Mouse (Mus musculus) heart, embryonic 11.5 days (tissue): Measurements from ENCODE around the gene Eif6. TPM values are rescaled to one million over a fixed set of nuclear protein-coding genes. Genes with fewer than 3 reads are reported as not detected.

Experiments
- ATAC-seq: fragments of 200-750 bp; cut with Nextera tagmentation; replicated peaks from 2 replicates; pipeline ENCODE4 v1.8.0; 2017; ENCODE audit warnings: moderate library complexity; ENCODE audit not compliant: insufficient number of reproducible peaks, low FRiP score, low TSS enrichment
- H3K27ac ChIP-seq: fragments of 300-500 bp; sonication (generic); 2 replicates; pipeline ENCODE4 v1.5.1; 2014; ENCODE audit warnings: mild to moderate bottlenecking, low read depth, low read length
- H3K27me3 ChIP-seq: fragments of 300-500 bp; sonication (generic); 2 replicates; pipeline ENCODE4 v1.6.1; 2014; ENCODE audit warnings: mild to moderate bottlenecking, low read length, mixed read lengths; ENCODE audit not compliant: control insufficient read depth, insufficient read depth
- H3K36me3 ChIP-seq: fragments of 300-500 bp; sonication (generic); 2 replicates; pipeline ENCODE4 v1.6.1; 2014; ENCODE audit warnings: mild to moderate bottlenecking, low read length, moderate library complexity, mixed read lengths; ENCODE audit not compliant: control insufficient read depth, insufficient read depth
- H3K4me1 ChIP-seq: fragments of 300-500 bp; sonication (generic); 2 replicates; pipeline ENCODE4 v1.6.1; 2014; ENCODE audit warnings: low read length; ENCODE audit not compliant: control insufficient read depth, insufficient read depth
- H3K4me2 ChIP-seq: fragments of 300-500 bp; sonication (generic); 2 replicates; pipeline ENCODE4 v1.6.1; 2014; ENCODE audit warnings: mild to moderate bottlenecking, moderate library complexity
- H3K4me3 ChIP-seq: fragments of 300-500 bp; sonication (generic); 2 replicates; pipeline ENCODE4 v1.5.1; 2014; ENCODE audit warnings: low read depth, low read length
- H3K9ac ChIP-seq: fragments of 300-500 bp; sonication (generic); 2 replicates; pipeline ENCODE4 v1.6.1; 2014; ENCODE audit warnings: mild to moderate bottlenecking, low read depth, low read length, moderate library complexity
- H3K9me3 ChIP-seq: fragments of 300-500 bp; sonication (generic); replicated peaks from 2 replicates; pipeline ENCODE4 v1.6.1; 2016; ENCODE audit warnings: low read length; ENCODE audit not compliant: control insufficient read depth
- WGBS: fragments of 180-500 bp; shearing (Covaris S2); extraction: QIAGEN DNeasy Blood & Tissue Kit; methylation state at CpG from one replicate; pipeline ENCODE4 v1.1.7; 2014; ENCODE audit not compliant: insufficient replicate concordance; 5-methylcytosine and 5-hydroxymethylcytosine counted together
- polyA plus RNA-seq: library from polyadenylated mRNA; unstranded; fragments of >200 nt; fragmentation: Nextera tagmentation; extraction: Ambion mirVana; gene quantifications from 2 replicates; pipeline ENCODE4 v1.2.1, GENCODE M21; 2014

Gene Eif6
- polyA plus RNA-seq, 1 experiment from 2014 or later, result 138 TPM

DNA sequence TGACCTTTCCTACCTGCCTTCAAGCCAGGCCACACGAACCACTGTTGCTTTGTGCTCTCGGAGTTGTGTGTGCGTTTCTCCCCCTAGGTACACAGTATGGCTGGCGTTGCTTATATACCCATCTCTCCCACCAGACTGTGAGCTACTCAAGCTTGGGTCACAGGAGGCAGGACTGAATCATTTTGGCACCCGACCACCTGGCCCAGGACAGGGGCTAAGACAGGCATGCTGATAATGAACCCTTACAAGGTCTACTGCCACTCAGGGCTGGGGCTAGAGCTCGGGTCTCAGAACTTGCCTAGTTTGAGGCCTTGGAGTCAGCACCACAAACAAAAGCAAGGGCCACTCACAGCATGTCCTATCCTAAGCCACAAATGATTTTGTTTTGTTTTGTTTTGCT, 34.9 kb upstream of the Eif6 start:
- 84% methylated on average over 6 of the region's 6 CpGs for WGBS

DNA sequence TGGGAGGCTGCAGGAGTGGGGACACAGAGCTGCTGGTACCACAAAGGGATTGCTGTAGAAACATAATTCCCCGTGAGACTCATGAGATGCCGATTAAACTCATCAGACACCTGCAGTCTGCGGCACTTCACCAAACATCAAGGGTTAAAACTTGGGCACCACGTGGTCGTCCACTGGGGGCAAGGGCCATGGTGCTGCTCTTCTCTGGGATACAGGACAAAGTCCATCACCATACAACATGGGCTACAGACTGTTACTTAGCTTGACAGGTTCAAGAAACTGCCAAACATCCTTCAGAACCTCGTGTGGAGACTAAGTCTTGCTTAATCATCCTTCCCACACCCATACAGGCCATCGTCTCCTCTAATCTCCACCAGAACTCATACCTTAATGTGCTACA, 33.4 kb upstream of the Eif6 start:
- ATAC-seq, result no peak
- no peaks in the 10 kb centered on the region for H3K36me3 ChIP-seq

More for the DNA sequence above, 34.9 kb upstream of the Eif6 start:
- no peaks in the 10 kb centered on the region for H3K9me3 ChIP-seq
- H3K9ac ChIP-seq, result no peak overlapping the region
- H3K27ac ChIP-seq, result no peak overlapping the region
- H3K4me3 ChIP-seq, result no peak overlapping the region
- no peaks in the 10 kb centered on the region for H3K4me1 ChIP-seq
- no peaks in the 10 kb centered on the region for H3K36me3 ChIP-seq
- H3K4me2 ChIP-seq, result no peak overlapping the region
- H3K27me3 ChIP-seq, result no peaks in the 10 kb centered on the region
- no peak for ATAC-seq

GRCm38 (mm10) chr2:155852536-155852935, 25.8 kb upstream of the Eif6 start:
- Histone ChIP-seq H3K4me2 (no peak overlapping the region), H3K27ac (no peak overlapping the region), H3K9ac (no peak overlapping the region), H3K4me1 (no peaks in the 10 kb centered on the region), H3K27me3 (no peaks in the 10 kb centered on the region), H3K36me3 (peaks cover 11% of the 10 kb centered on the region), H3K9me3 (no peaks in the 10 kb centered on the region), H3K4me3 (no peak overlapping the region)
- WGBS, result 91% methylated on average over 5 of the region's 5 CpGs
- no peak for ATAC-seq

More for the DNA sequence above, 33.4 kb upstream of the Eif6 start:
- Histone ChIP-seq H3K9me3 (no peaks in the 10 kb centered on the region), H3K27me3 (no peaks in the 10 kb centered on the region), H3K4me3 (no peak overlapping the region), H3K27ac (no peak overlapping the region), H3K9ac (no peak overlapping the region), H3K4me1 (no peaks in the 10 kb centered on the region), H3K4me2 (no peak overlapping the region)
- WGBS, result 83% methylated on average over 7 of the region's 7 CpGs

GRCm38 (mm10) chr2:155850120-155850519, 23.4 kb upstream of the Eif6 start:
- no peak overlapping the region for H3K4me2 ChIP-seq
- H3K36me3 ChIP-seq, result peaks cover 25% of the 10 kb centered on the region
- H3K4me3 ChIP-seq, result no peak overlapping the region
- ATAC-seq, result no peak
- H3K9me3 ChIP-seq, result no peaks in the 10 kb centered on the region
- no peak overlapping the region for H3K27ac ChIP-seq
- no peak overlapping the region for H3K9ac ChIP-seq
- no peaks in the 10 kb centered on the region for H3K27me3 ChIP-seq
- 79% methylated on average over 7 of the region's 7 CpGs for WGBS
- no peaks in the 10 kb centered on the region for H3K4me1 ChIP-seq

DNA sequence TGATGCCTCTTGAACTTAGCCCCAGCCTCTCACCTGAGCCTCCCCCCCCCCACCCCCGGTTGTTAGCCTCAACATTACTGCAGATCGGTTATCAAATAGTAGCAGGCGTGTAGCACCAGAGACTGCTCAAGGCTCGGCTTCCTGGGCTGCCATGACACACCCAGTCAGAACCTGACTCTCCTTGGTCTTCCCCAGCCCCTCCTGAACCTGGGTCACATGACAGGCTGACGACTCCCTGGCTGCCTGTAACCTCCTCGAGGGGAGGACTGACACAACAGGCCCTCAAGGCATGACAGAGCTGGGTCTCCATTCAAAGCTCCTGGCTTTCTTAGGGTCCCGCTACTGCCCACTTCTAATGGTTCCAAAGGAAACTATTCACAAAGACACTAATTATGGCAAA, 22.7 kb upstream of the Eif6 start:
- H3K9me3 ChIP-seq, result no peaks in the 10 kb centered on the region
- WGBS, result 61% methylated on average over 7 of the region's 7 CpGs
- no peak overlapping the region for H3K9ac ChIP-seq
- H3K4me3 ChIP-seq, result no peak overlapping the region
- H3K4me2 ChIP-seq, result no peak overlapping the region
- no peak overlapping the region for H3K27ac ChIP-seq
- H3K27me3 ChIP-seq, result no peaks in the 10 kb centered on the region
- no peak for ATAC-seq
- peaks cover 25% of the 10 kb centered on the region for H3K36me3 ChIP-seq
- H3K4me1 ChIP-seq, result no peaks in the 10 kb centered on the region

DNA sequence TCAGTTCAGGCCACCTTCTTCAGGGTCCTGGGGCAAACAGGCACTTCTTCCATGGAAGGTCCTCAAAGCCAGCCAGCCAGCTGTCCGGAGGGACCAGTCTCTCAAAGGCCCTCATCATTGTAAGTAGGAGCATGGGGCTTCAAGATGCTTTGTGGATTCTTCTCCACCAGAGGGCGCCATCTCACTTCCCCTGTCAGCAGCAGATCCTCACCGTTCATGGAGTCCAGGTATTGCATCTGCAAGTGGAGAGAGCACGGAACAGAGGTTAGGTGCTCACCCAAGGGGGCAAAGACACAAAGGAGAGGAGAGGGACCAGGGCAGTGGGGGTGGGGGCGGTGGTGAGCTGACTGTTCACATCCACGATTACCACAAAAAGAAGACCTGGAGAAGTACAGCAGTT, 21.6 kb upstream of the Eif6 start:
- H3K36me3 ChIP-seq, result peaks cover 25% of the 10 kb centered on the region
- no peak overlapping the region for H3K27ac ChIP-seq
- no peak overlapping the region for H3K4me2 ChIP-seq
- no peak overlapping the region for H3K4me3 ChIP-seq
- H3K9me3 ChIP-seq, result no peaks in the 10 kb centered on the region
- H3K27me3 ChIP-seq, result no peaks in the 10 kb centered on the region
- ATAC-seq, result no peak
- no peak overlapping the region for H3K9ac ChIP-seq
- H3K4me1 ChIP-seq, result no peaks in the 10 kb centered on the region
- WGBS, result 30% methylated on average over 6 of the region's 6 CpGs

DNA sequence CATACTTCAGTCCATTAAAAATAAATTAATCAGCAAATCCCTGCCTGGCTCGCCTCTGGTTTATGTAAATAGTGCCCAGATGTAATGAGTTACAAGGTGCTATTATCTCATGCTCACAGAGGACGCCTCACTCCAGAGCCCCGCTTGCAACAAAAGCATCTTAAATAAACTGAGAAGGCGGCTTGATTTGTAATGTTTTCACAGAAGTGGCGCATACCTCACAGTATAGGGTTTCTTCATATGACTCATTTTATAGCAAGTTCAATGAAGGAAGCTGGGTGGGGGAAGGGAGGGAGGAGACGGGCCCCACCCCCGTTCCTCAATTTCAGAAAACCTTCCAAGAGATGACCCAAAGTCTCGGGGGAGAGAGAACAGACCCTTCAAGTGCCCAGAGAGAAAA, 20.2 kb upstream of the Eif6 start:
- Histone ChIP-seq H3K4me3 (no peak overlapping the region), H3K27me3 (no peaks in the 10 kb centered on the region), H3K4me1 (no peaks in the 10 kb centered on the region), H3K9ac (no peak overlapping the region), H3K4me2 (no peak overlapping the region), H3K27ac (no peak overlapping the region), H3K36me3 (peaks cover 25% of the 10 kb centered on the region), H3K9me3 (no peaks in the 10 kb centered on the region)
- no peak for ATAC-seq
- 78% methylated on average over 8 of the region's 8 CpGs for WGBS

DNA sequence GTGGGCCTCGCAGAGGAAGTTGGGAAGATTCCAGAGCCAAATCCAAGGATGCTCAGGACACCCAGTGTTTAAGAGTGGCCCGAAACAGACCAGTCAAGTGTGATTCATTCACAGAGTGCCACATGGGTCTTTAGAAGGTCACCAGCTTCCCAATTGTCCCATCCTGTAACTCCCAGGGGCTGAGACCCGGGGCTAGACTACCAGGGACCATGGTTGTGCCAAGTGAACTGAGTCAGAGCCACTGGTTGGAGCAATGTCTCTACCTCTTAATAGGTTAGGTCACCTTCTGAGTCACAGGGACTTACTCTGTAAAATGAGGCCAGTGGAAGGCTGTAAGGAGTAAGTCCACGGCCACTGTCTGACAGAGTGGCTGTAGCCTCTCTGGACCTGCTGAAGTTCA, 12.2 kb upstream of the Eif6 start:
- Histone ChIP-seq H3K9me3 (no peaks in the 10 kb centered on the region), H3K27me3 (peaks cover 5% of the 10 kb centered on the region; the same call in 1 of the 2 replicates), H3K4me3 (no peak overlapping the region), H3K4me1 (no peaks in the 10 kb centered on the region), H3K4me2 (no peak overlapping the region), H3K36me3 (no peaks in the 10 kb centered on the region), H3K9ac (no peak overlapping the region), H3K27ac (no peak overlapping the region)
- no peak for ATAC-seq
- 69% methylated on average over 4 of the region's 4 CpGs for WGBS

DNA sequence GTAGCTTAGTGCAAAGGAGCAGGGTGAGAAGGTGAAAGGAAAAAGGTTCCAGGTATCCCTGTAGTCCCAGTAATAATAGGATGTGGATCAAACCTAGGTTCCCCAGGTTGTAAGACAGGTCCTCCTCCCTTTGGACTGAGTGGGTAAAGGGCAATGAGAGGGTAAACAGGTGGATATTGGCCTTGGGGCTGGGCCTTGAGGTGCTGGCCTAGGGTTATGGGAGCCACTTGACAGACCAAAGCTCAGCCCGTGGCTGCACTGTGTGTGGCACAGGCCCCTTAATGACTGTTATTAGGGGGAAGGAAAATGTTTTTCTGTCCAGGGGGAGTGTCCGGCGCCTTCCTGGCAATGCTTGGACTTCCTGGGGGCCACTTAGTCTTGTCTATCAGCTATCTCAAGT, 11.2 kb upstream of the Eif6 start:
- 55% methylated on average over 3 of the region's 3 CpGs for WGBS
- H3K4me3 ChIP-seq, result no peak overlapping the region
- H3K9me3 ChIP-seq, result no peaks in the 10 kb centered on the region
- no peak overlapping the region for H3K4me2 ChIP-seq
- no peak for ATAC-seq
- no peak overlapping the region for H3K27ac ChIP-seq
- no peaks in the 10 kb centered on the region for H3K4me1 ChIP-seq
- no peaks in the 10 kb centered on the region for H3K36me3 ChIP-seq
- H3K9ac ChIP-seq, result no peak overlapping the region
- H3K27me3 ChIP-seq, result peaks cover 5% of the 10 kb centered on the region; the same call in 1 of the 2 replicates
